In genomic region chr9:21091707-21092320, GRCm38 (mm10) we compare ENCODE assay signal across 8 mouse cellular contexts. TPM values are rescaled to one million over a fixed set of nuclear protein-coding genes. Genes with fewer than 3 reads are reported as not detected.
DNase-seq lines count a peak whose midpoint lies in the region; ATAC-seq and TF ChIP-seq lines count a peak whose summit lies in the region.

TSS of gene Gm38431 (minus strand) at chr9:21091997.
TSS of gene Raver1 (minus strand) at chr9:21092008.

- H3K9me3 ChIP-seq in embryonic facial prominence, embryonic 13.5 days, result no peaks in the 10 kb centered on the region
- no peaks in the 10 kb centered on the region for H3K9me3 ChIP-seq in limb, embryonic 12.5 days
- H3K9me3 ChIP-seq in midbrain, embryonic 15.5 days, result no peaks in the 10 kb centered on the region

- no peak for TF ChIP-seq POLR2A in kidney, adult 2 months (IDR thresholded peaks at IDR 0.05; ENCODE audit: low read depth, low read length)
- no peak for TF ChIP-seq POLR2A in spleen, adult 2 months (IDR thresholded peaks at IDR 0.05; ENCODE audit: low read depth, low read length)

- TF ChIP-seq CTCF in kidney, adult 2 months (conservative IDR thresholded peaks at IDR 0.05; ENCODE audit: insufficient read depth, insufficient read length, low read depth, low read length), result no peak
- no peak for TF ChIP-seq CTCF in spleen, adult 2 months (IDR thresholded peaks at IDR 0.05; ENCODE audit: extremely low read depth, insufficient read depth, insufficient read length, insufficient replicate concordance)

- H3K4me3 ChIP-seq in embryonic facial prominence, embryonic 13.5 days, result peak within 1 kb of the TSS; percentile 69
- H3K4me3 ChIP-seq in kidney, adult 2 months (ENCODE audit: insufficient read depth, low read depth, low read length), result peak within 1 kb of the TSS; percentile 78
- peak within 1 kb of the TSS; percentile 60 for H3K4me3 ChIP-seq in limb, embryonic 12.5 days (replicated peaks)
- peak within 1 kb of the TSS; percentile 78 for H3K4me3 ChIP-seq in midbrain, embryonic 15.5 days
- H3K4me3 ChIP-seq in spleen, adult 2 months (ENCODE audit: extremely low read depth, insufficient read depth, insufficient read length), result peak within 1 kb of the TSS; percentile 84

- peak; percentile 96 for DNase-seq in 3134 (ENCODE audit: extremely low read depth, insufficient read length, low spot score)
- peak; percentile 98 to 99 for DNase-seq in adrenal gland, postnatal 36 days
- DNase-seq in heart, adult 18-20 months, result peak; percentile 97 to 99
- peak; percentile 99 for DNase-seq in kidney, adult 2 months
- DNase-seq in spleen, adult 2 months (ENCODE audit: low read depth in 1 of 2, low spot score in 2 of 2), result peak; percentile 95 to 96

- H3K9ac ChIP-seq in embryonic facial prominence, embryonic 13.5 days, result peak within 1 kb of the TSS; percentile 85
- H3K9ac ChIP-seq in limb, embryonic 12.5 days (replicated peaks), result peak within 1 kb of the TSS; percentile 83
- H3K9ac ChIP-seq in midbrain, embryonic 15.5 days, result peak within 1 kb of the TSS; percentile 67

- H3K4me1 ChIP-seq in embryonic facial prominence, embryonic 13.5 days, result peaks cover 16% of the 10 kb centered on the region
- peaks cover 4% of the 10 kb centered on the region; the same call in 1 of the 2 replicates for H3K4me1 ChIP-seq in kidney, adult 2 months (ENCODE audit: control insufficient read depth, insufficient read depth, low read length)
- H3K4me1 ChIP-seq in limb, embryonic 12.5 days (replicated peaks), result peaks cover 19% of the 10 kb centered on the region
- peaks cover 25% of the 10 kb centered on the region for H3K4me1 ChIP-seq in midbrain, embryonic 15.5 days
- peaks cover 6% of the 10 kb centered on the region; the same call in 1 of the 2 replicates for H3K4me1 ChIP-seq in spleen, adult 2 months (ENCODE audit: control insufficient read depth, insufficient read depth, insufficient read length)

- peak within 1 kb of the TSS; percentile 90 for H3K27ac ChIP-seq in embryonic facial prominence, embryonic 13.5 days
- H3K27ac ChIP-seq in kidney, adult 2 months (ENCODE audit: insufficient read depth, low read depth, low read length), result peak within 1 kb of the TSS; percentile 68
- peak within 1 kb of the TSS; percentile 93 for H3K27ac ChIP-seq in limb, embryonic 12.5 days
- H3K27ac ChIP-seq in midbrain, embryonic 15.5 days, result peak within 1 kb of the TSS; percentile 95
- H3K27ac ChIP-seq in spleen, adult 2 months (ENCODE audit: insufficient read depth, low read length), result peak within 1 kb of the TSS; percentile 90

- peak; percentile 98 for ATAC-seq in embryonic facial prominence, embryonic 13.5 days (ENCODE audit: insufficient number of reproducible peaks, insufficient read depth, low FRiP score, low TSS enrichment, low read depth)
- peak; percentile 98 for ATAC-seq in limb, embryonic 12.5 days (ENCODE audit: insufficient number of reproducible peaks, insufficient read depth, low FRiP score, low TSS enrichment, low read depth)
- ATAC-seq in midbrain, embryonic 15.5 days (replicated peaks), result peak; percentile 100

- no peaks in the 10 kb centered on the region for H3K27me3 ChIP-seq in embryonic facial prominence, embryonic 13.5 days
- no peaks in the 10 kb centered on the region for H3K27me3 ChIP-seq in kidney, adult 2 months (replicated peaks; ENCODE audit: control insufficient read depth, insufficient read depth, low read length)
- H3K27me3 ChIP-seq in limb, embryonic 12.5 days, result no peaks in the 10 kb centered on the region
- no peaks in the 10 kb centered on the region for H3K27me3 ChIP-seq in midbrain, embryonic 15.5 days (replicated peaks)
- no peaks in the 10 kb centered on the region for H3K27me3 ChIP-seq in spleen, adult 2 months (ENCODE audit: control insufficient read depth, insufficient read depth, low read length)

- peak within 1 kb of the TSS; percentile 68 for H3K4me2 ChIP-seq in embryonic facial prominence, embryonic 13.5 days
- peak within 1 kb of the TSS; percentile 94 for H3K4me2 ChIP-seq in limb, embryonic 12.5 days
- peak within 1 kb of the TSS; percentile 89 for H3K4me2 ChIP-seq in midbrain, embryonic 15.5 days

- WGBS in embryonic facial prominence, embryonic 13.5 days, result under 1% methylated on average over 54 of the region's 54 CpGs
- under 1% methylated on average over 54 of the region's 54 CpGs for WGBS in kidney, adult 2 months
- WGBS in limb, embryonic 12.5 days, result under 1% methylated on average over 54 of the region's 54 CpGs
- WGBS in midbrain, embryonic 15.5 days, result under 1% methylated on average over 54 of the region's 54 CpGs
- WGBS in spleen, adult 2 months, result under 1% methylated on average over 54 of the region's 54 CpGs

- peaks cover 30% of the 10 kb centered on the region for H3K36me3 ChIP-seq in embryonic facial prominence, embryonic 13.5 days
- 0 out of 2 replicates have a peak, but pooled peaks cover 1% of the 10 kb centered on the region for H3K36me3 ChIP-seq in kidney, adult 2 months (ENCODE audit: control insufficient read depth, insufficient read depth, low read length)
- peaks cover 38% of the 10 kb centered on the region for H3K36me3 ChIP-seq in limb, embryonic 12.5 days
- H3K36me3 ChIP-seq in midbrain, embryonic 15.5 days (replicated peaks), result peaks cover 18% of the 10 kb centered on the region
- H3K36me3 ChIP-seq in spleen, adult 2 months (ENCODE audit: control insufficient read depth, insufficient read depth, low read length), result peaks cover 14% of the 10 kb centered on the region

RNA-seq across cellular contexts. Expression of gene Gm38431, which starts in this region (rescaled TPM):
- under 1 TPM; 0.60 to 0.82 TPM for total RNA-seq in adrenal gland, postnatal 36 days (2021)
- 2.3 and 2.4 TPM in 2 replicates for polyA plus RNA-seq in embryonic facial prominence, embryonic 13.5 days (2015; fragmentation: Nextera tagmentation; extraction: Ambion mirVana)
- under 1 TPM; 0.27 to 0.31 TPM for total RNA-seq in heart, adult 18-20 months (2021)
- 1.1 and 2.6 TPM in 2 replicates for polyA plus RNA-seq in kidney, adult 2 months (2012; rRNA removed)
- 2.8 and 4.2 TPM in 2 replicates for polyA plus RNA-seq in limb, embryonic 12.5 days (2016; fragmentation: Nextera tagmentation; extraction: Ambion mirVana)
- polyA plus RNA-seq in midbrain, embryonic 15.5 days (2015; fragmentation: Nextera tagmentation; extraction: Ambion mirVana), result 2.2 and 2.3 TPM in 2 replicates
- 5.2 and 18.8 TPM in 2 replicates for polyA plus RNA-seq in spleen, adult 2 months (2012; rRNA removed)

RNA-seq across cellular contexts. Expression of gene Raver1, which starts in this region (rescaled TPM):
- total RNA-seq in adrenal gland, postnatal 36 days (2021), result 10 to 100 TPM; 50.0 to 57.1 TPM
- 57.7 and 61.0 TPM in 2 replicates for polyA plus RNA-seq in embryonic facial prominence, embryonic 13.5 days (2015; fragmentation: Nextera tagmentation; extraction: Ambion mirVana)
- 10 to 100 TPM; 22.5 to 23.9 TPM for total RNA-seq in heart, adult 18-20 months (2021)
- polyA plus RNA-seq in kidney, adult 2 months (2012; rRNA removed), result 45.8 and 47.3 TPM in 2 replicates
- 60.8 and 77.0 TPM in 2 replicates for polyA plus RNA-seq in limb, embryonic 12.5 days (2016; fragmentation: Nextera tagmentation; extraction: Ambion mirVana)
- polyA plus RNA-seq in midbrain, embryonic 15.5 days (2015; fragmentation: Nextera tagmentation; extraction: Ambion mirVana), result 35.0 and 36.1 TPM in 2 replicates
- 77.9 and 93.1 TPM in 2 replicates for polyA plus RNA-seq in spleen, adult 2 months (2012; rRNA removed)

Comparison
In these comparisons a context has a peak if more than half of its experiments do, and no peak if none do; other contexts are left out.
1. Peak in every context shown above with its lines: DNase-seq, ATAC-seq, H3K4me3 ChIP-seq and H3K27ac ChIP-seq.